Mouse (Mus musculus): ENCODE measurements at regions not wholly inside any gene's neighbourhood (a gene's known extent, or its start where the extent isn't known, plus 50 kb on each side); places are given as distances from the start of the nearest gene placed in this dataset.
"Not testable (repeated sequence)": the region's sequence is repeated elsewhere in the genome, so short reads cannot be mapped to it uniquely, and the experiment has no call there.

DNA sequence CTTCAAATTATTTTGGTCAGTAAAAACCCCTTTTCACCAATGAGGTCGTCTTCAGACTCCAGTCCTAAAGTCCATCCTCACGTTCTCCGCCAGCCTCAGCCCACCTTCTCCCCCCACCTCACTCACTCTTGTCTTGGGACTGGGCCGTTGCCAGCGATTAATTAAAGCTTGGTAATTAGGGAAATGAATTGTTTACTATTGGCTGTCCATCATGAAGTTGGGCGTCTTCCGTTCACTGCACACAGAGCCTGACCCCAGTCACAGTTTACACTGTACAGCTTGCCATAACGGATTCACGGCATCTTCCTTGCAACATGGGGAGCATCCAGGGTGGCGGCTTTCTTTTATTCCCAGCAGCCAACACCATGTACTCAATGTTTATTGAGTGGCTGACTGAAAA is 155.4 kb upstream of the Map1b start:
- Histone ChIP-seq H3K9me3 (ENCODE audit: low read length) (no peaks in the 10 kb centered on the region), H3K27me3 (ENCODE audit: insufficient read depth, low read length) (no peaks in the 10 kb centered on the region; the same call in 1 of the 2 replicates), H3K27ac (ENCODE audit: low read depth) (no peak overlapping the region), H3K9ac (replicated peaks) (no peak overlapping the region), H3K4me3 (ENCODE audit: low read depth, low read length) (no peak overlapping the region), H3K4me1 (ENCODE audit: insufficient read depth) (no peaks in the 10 kb centered on the region), H3K4me2 (ENCODE audit: low read depth, low read length) (no peak overlapping the region), H3K36me3 (replicated peaks; ENCODE audit: insufficient read depth, low read length) (no peaks in the 10 kb centered on the region)
- no peak for TF ChIP-seq EP300 (IDR thresholded peaks at IDR 0.05; ENCODE audit: low read depth)
- TF ChIP-seq CTCF (IDR thresholded peaks at IDR 0.05; ENCODE audit: low read depth) = no peak
- 81% methylated on average over 10 of the region's 10 CpGs for WGBS (ENCODE audit: insufficient replicate concordance)
- ATAC-seq (no peak), DNase-seq (no peak)

DNA sequence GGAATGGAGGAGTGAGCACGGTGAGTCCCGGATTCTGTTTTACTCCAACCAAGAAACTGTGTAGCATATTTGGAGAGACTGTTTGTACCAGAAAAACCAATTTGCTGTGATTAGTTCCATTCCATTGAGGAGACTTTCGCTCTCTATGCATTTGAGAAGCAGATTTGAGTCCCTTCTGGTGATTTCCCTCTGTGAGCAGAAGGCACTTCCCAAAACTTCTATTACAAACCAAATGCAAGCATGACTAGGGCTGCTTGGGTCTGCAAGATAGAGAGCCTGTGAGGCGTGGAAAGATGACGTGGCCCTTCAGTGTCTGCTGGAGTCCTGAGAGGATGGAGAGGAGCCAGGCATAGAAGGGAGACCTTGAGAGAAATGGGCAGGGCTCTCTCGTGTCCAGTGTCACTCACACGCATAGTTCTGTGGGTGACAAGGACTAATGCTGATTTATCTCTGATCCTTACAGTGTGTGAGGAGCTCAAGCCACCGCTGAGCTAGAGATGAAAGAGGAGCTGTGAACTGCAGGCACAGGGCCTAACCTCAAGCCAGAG is 153.7 kb upstream of the Map1b start:
- no peaks in the 10 kb centered on the region for H3K36me3 ChIP-seq (replicated peaks; ENCODE audit: insufficient read depth, low read length)
- ATAC-seq (no peak), DNase-seq (no peak)
- no peak overlapping the region for H3K4me2 ChIP-seq (ENCODE audit: low read depth, low read length)
- H3K9ac ChIP-seq (replicated peaks) = no peak overlapping the region
- WGBS (ENCODE audit: insufficient replicate concordance) = 66% methylated on average over 8 of the region's 8 CpGs
- no peak overlapping the region for H3K27ac ChIP-seq (ENCODE audit: low read depth)
- TF ChIP-seq CTCF (IDR thresholded peaks at IDR 0.05; ENCODE audit: low read depth) = no peak
- no peak for TF ChIP-seq EP300 (IDR thresholded peaks at IDR 0.05; ENCODE audit: low read depth)
- no peaks in the 10 kb centered on the region; the same call in 1 of the 2 replicates for H3K27me3 ChIP-seq (ENCODE audit: insufficient read depth, low read length)
- no peaks in the 10 kb centered on the region for H3K4me1 ChIP-seq (ENCODE audit: insufficient read depth)
- no peaks in the 10 kb centered on the region for H3K9me3 ChIP-seq (ENCODE audit: low read length)
- no peak overlapping the region for H3K4me3 ChIP-seq (ENCODE audit: low read depth, low read length)

DNA sequence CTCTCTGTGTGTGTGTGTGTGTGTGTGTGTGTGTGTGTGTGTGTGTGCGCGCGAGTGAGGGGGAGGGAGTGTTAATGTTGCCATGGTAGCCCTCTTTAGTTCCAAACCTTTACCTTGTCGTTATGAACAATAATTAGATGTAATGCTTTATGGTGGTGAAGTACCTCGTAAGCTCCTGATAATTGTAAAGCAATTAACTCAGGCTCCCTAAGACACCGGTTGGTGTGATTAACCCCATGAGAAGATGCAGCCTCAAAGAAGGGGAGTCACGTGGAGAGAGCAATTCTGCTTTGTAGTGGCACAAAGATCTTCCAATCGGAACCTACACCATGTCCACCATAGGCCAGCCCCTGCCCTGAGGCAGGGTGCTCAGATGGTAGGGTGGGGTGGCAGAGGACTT is 152.3 kb upstream of the Map1b start:
- DNase-seq (no peak), ATAC-seq (no peak)
- Histone ChIP-seq H3K27ac (ENCODE audit: low read depth) (no peak overlapping the region), H3K4me3 (ENCODE audit: low read depth, low read length) (no peak overlapping the region), H3K9me3 (ENCODE audit: low read length) (no peaks in the 10 kb centered on the region), H3K27me3 (ENCODE audit: insufficient read depth, low read length) (no peaks in the 10 kb centered on the region; the same call in 1 of the 2 replicates), H3K4me1 (ENCODE audit: insufficient read depth) (no peaks in the 10 kb centered on the region), H3K36me3 (replicated peaks; ENCODE audit: insufficient read depth, low read length) (no peaks in the 10 kb centered on the region), H3K9ac (replicated peaks) (no peak overlapping the region), H3K4me2 (ENCODE audit: low read depth, low read length) (no peak overlapping the region)
- TF ChIP-seq EP300 (IDR thresholded peaks at IDR 0.05; ENCODE audit: low read depth) = no peak
- no peak for TF ChIP-seq CTCF (IDR thresholded peaks at IDR 0.05; ENCODE audit: low read depth)
- WGBS (ENCODE audit: insufficient replicate concordance) = 54% methylated on average over 7 of the region's 8 CpGs

DNA sequence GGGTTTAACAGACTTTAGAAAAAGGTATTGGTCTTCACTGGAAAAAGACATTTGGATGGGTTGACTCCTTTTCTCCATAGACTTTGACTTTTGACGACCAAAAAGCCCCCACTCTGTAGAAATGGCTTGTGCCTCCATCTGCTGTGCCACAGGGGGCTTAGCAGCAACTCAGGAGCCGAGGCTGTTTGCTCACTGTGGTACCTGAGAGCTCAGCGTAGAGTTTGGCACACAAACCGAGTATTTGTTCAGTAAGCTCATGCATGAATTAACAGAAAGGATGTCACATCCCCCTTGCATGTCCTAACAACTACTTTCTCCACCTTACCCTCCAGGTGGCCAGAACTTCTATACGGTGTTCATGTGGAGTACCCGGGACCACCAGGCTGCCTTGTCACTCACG is 149.7 kb upstream of the Map1b start:
- Histone ChIP-seq H3K36me3 (replicated peaks; ENCODE audit: insufficient read depth, low read length) (no peaks in the 10 kb centered on the region), H3K27me3 (ENCODE audit: insufficient read depth, low read length) (no peaks in the 10 kb centered on the region; the same call in 1 of the 2 replicates), H3K27ac (ENCODE audit: low read depth) (no peak overlapping the region), H3K4me1 (ENCODE audit: insufficient read depth) (no peaks in the 10 kb centered on the region), H3K9ac (replicated peaks) (no peak overlapping the region), H3K4me3 (ENCODE audit: low read depth, low read length) (no peak overlapping the region), H3K4me2 (ENCODE audit: low read depth, low read length) (no peak overlapping the region), H3K9me3 (ENCODE audit: low read length) (no peaks in the 10 kb centered on the region)
- TF ChIP-seq EP300 (IDR thresholded peaks at IDR 0.05; ENCODE audit: low read depth) = no peak
- no peak for TF ChIP-seq CTCF (IDR thresholded peaks at IDR 0.05; ENCODE audit: low read depth)
- whole genome bisulfite sequencing (ENCODE audit: insufficient replicate concordance) = 62% methylated on average over 7 of the region's 7 CpGs
- ATAC-seq (no peak), DNase-seq (no peak)

DNA sequence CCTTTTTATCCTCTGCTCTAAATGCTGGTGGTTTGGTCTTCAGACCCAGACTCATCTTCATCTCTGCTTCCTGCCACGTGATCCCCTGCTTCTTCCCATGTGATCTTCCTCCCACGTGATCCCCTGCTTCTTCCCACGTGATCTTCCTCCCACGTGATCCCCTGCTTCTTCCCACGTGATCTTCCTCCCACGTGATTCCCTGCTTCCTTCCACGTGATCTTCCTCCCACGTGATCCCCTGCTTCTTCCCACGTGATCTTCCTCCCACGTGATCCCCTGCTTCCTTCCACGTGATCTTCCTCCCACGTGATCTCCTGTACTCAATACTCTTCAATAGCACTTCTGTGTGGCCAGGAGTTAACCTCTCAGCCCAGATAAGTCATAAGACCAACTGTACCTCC is 147.1 kb upstream of the Map1b start:
- not testable (repeated sequence) for H3K36me3 ChIP-seq (replicated peaks; ENCODE audit: insufficient read depth, low read length); H3K4me1 ChIP-seq (ENCODE audit: insufficient read depth); H3K9me3 ChIP-seq (ENCODE audit: low read length); H3K4me3 ChIP-seq (ENCODE audit: low read depth, low read length); H3K4me2 ChIP-seq (ENCODE audit: low read depth, low read length); H3K9ac ChIP-seq (replicated peaks); ATAC-seq; H3K27me3 ChIP-seq (ENCODE audit: insufficient read depth, low read length); DNase-seq; H3K27ac ChIP-seq (ENCODE audit: low read depth)
- WGBS (ENCODE audit: insufficient replicate concordance) = 73% methylated on average over 12 of the region's 12 CpGs

DNA sequence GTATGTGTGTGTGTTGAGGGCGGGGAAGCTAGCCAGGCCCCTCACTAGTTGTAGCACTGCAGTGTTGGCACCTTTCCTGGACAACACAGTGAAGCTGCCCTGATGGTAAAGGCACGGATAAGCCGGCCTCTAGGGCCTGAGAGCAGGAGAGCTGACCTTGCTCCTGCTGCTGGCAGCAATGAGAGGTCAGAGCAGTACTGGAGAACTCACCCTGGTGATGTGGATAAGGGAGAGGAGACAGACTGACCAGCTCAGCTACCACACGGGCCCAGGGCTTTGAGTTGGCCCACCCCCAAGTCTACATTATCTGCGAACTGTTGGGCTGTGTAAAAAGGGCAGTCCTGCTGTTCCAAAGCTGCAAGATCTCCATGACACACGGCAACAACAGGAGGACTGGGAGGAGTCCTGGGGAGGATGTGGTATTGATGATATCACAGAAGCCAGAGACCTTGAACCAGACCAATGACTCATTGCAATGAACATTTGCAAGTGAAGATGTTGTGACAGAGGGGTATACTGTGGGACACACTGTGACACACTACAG is 131.4 kb upstream of the Map1b start:
- Histone ChIP-seq H3K4me3 (ENCODE audit: low read depth, low read length) (no peak overlapping the region), H3K4me1 (ENCODE audit: insufficient read depth) (no peaks in the 10 kb centered on the region), H3K4me2 (ENCODE audit: low read depth, low read length) (no peak overlapping the region), H3K27me3 (ENCODE audit: insufficient read depth, low read length) (no peaks in the 10 kb centered on the region), H3K27ac (ENCODE audit: low read depth) (no peak overlapping the region), H3K36me3 (replicated peaks; ENCODE audit: insufficient read depth, low read length) (no peaks in the 10 kb centered on the region), H3K9me3 (ENCODE audit: low read length) (no peaks in the 10 kb centered on the region), H3K9ac (replicated peaks) (no peak overlapping the region)
- ATAC-seq = peak; percentile 41; the same call in 1 of the 2 replicates
- DNase-seq = no peak
- WGBS (ENCODE audit: insufficient replicate concordance) = 44% methylated on average over 6 of the region's 6 CpGs
- TF ChIP-seq CTCF (IDR thresholded peaks at IDR 0.05; ENCODE audit: low read depth) (no peak), EP300 (IDR thresholded peaks at IDR 0.05; ENCODE audit: low read depth) (no peak)

DNA sequence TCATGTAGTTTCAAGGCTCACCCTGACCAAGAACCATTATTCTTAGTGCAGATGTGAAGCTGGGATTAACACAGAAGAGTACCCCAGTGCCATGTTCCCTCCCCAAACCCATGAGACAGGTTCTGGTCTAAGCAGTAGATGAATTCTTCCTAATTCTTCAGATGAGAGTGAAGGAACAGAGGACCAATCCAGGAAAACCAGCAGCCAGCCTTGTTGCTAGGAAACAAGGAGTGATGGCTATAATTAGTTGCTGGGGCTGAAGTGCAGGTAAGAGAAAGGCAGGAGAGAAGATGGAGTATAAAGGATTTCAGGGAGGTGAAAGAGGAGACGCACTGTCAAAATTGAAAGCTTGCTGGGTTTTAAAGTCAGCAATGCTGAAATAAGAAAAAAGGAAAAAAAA is 128.4 kb upstream of the Map1b start:
- DNase-seq (no peak), ATAC-seq (no peak)
- no peaks in the 10 kb centered on the region for H3K36me3 ChIP-seq (replicated peaks; ENCODE audit: insufficient read depth, low read length)
- H3K9me3 ChIP-seq (ENCODE audit: low read length) = no peaks in the 10 kb centered on the region
- H3K4me2 ChIP-seq (ENCODE audit: low read depth, low read length) = no peak overlapping the region
- WGBS (ENCODE audit: insufficient replicate concordance) = 83% methylated on average over 1 of the region's 1 CpGs
- H3K4me3 ChIP-seq (ENCODE audit: low read depth, low read length) = no peak overlapping the region
- H3K27ac ChIP-seq (ENCODE audit: low read depth) = no peak overlapping the region
- no peaks in the 10 kb centered on the region for H3K27me3 ChIP-seq (ENCODE audit: insufficient read depth, low read length)
- TF ChIP-seq EP300 (IDR thresholded peaks at IDR 0.05; ENCODE audit: low read depth) (no peak), CTCF (IDR thresholded peaks at IDR 0.05; ENCODE audit: low read depth) (no peak)
- no peaks in the 10 kb centered on the region for H3K4me1 ChIP-seq (ENCODE audit: insufficient read depth)
- H3K9ac ChIP-seq (replicated peaks) = no peak overlapping the region

Measured in liver, postnatal 0 days (tissue).